Mouse (Mus musculus) lung, embryonic 14.5 days (tissue): ENCODE measurements around the gene Igsf11. TPM values are rescaled to one million over a fixed set of nuclear protein-coding genes. Genes with fewer than 3 reads are reported as not detected.

Experiments
- ATAC-seq: fragments of 200-750 bp; cut with Nextera tagmentation; 2 replicates; pipeline ENCODE4 v1.8.0; 2017; ENCODE audit warnings: mild to moderate bottlenecking, moderate TSS enrichment, moderate library complexity; ENCODE audit not compliant: insufficient read depth
- DNase-seq: peaks from one replicate; pipeline ENCODE4 v3.0.0-alpha.2; 2015
- H3K27ac ChIP-seq: fragments of 300-500 bp; sonication (generic); 2 replicates; pipeline ENCODE4 v1.5.1; 2014; ENCODE audit warnings: low read depth, mild to moderate bottlenecking, moderate library complexity
- H3K27me3 ChIP-seq: fragments of 300-500 bp; sonication (generic); 2 replicates; pipeline ENCODE4 v1.6.1; 2014; ENCODE audit warnings: low read length, control low read depth; ENCODE audit not compliant: insufficient read depth
- H3K36me3 ChIP-seq: fragments of 300-500 bp; sonication (generic); 2 replicates; pipeline ENCODE4 v1.6.1; 2014; ENCODE audit warnings: control low read depth; ENCODE audit not compliant: insufficient read depth
- H3K4me1 ChIP-seq: fragments of 300-500 bp; sonication (generic); 2 replicates; pipeline ENCODE4 v1.6.1; 2014; ENCODE audit warnings: antibody characterized with exemption, control low read depth; ENCODE audit not compliant: insufficient read depth
- H3K4me2 ChIP-seq: fragments of 300-500 bp; sonication (generic); 2 replicates; pipeline ENCODE4 v1.6.1; 2014; ENCODE audit warnings: mild to moderate bottlenecking
- H3K4me3 ChIP-seq: fragments of 300-500 bp; sonication (generic); 2 replicates; pipeline ENCODE4 v1.5.1; 2014; ENCODE audit warnings: low read depth, low read length
- H3K9ac ChIP-seq: fragments of 300-500 bp; sonication (generic); 2 replicates; pipeline ENCODE4 v1.6.1; 2014
- H3K9me3 ChIP-seq: fragments of 300-500 bp; sonication (generic); 2 replicates; pipeline ENCODE4 v1.6.1; 2016; ENCODE audit warnings: low read depth, low read length, control low read depth
- CTCF ChIP-seq: IDR thresholded peaks from 2 replicates; pipeline ENCODE4 v1.5.1; 2016; ENCODE audit warnings: antibody characterized with exemption, low read depth
- WGBS: fragments of 180-500 bp; shearing (Covaris S2); extraction: QIAGEN DNeasy Blood & Tissue Kit; methylation state at CpG from one replicate; pipeline ENCODE4 v1.1.7; 2014; 5-methylcytosine and 5-hydroxymethylcytosine counted together
- polyA plus RNA-seq: library from polyadenylated mRNA; unstranded; fragments of >200 nt; fragmentation: Nextera tagmentation; extraction: Ambion mirVana; gene quantifications from 2 replicates; pipeline ENCODE4 v1.2.1, GENCODE M21; 2014

Igsf11 gene
- polyA plus RNA-seq, 1 experiment from 2014 or later, result 0.12 TPM

DNA sequence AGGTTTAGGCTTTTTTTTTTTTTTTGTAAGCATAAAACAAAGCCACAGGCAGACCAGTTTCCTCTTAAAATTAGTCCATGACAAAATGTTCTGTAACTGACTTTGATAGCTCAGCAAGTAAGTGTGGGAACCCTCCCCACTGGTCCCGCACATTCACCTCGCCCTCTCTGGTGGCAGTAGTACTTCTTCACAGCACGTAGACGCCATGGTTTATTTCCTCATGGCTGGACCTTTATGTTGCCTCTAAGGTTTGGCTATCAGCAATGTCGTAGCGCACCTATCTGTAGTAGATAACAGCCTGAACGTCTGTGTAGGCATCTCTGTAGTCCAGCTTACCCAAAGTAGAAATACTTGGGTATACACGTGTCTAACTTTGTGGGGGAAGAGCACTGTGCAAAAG, 17.6 kb downstream of the Igsf11 start:
- H3K4me1 ChIP-seq, result no peaks in the 10 kb centered on the region
- no peak overlapping the region for H3K4me3 ChIP-seq
- no peak overlapping the region for H3K4me2 ChIP-seq
- no peak for TF ChIP-seq CTCF
- H3K27me3 ChIP-seq, result peaks cover 19% of the 10 kb centered on the region; the same call in 1 of the 2 replicates
- H3K9me3 ChIP-seq, result no peaks in the 10 kb centered on the region
- H3K9ac ChIP-seq, result no peak overlapping the region
- H3K36me3 ChIP-seq, result no peaks in the 10 kb centered on the region
- DNase-seq (no peak), ATAC-seq (no peak)
- H3K27ac ChIP-seq, result no peak overlapping the region
- 68% methylated on average over 8 of the region's 8 CpGs for WGBS

DNA sequence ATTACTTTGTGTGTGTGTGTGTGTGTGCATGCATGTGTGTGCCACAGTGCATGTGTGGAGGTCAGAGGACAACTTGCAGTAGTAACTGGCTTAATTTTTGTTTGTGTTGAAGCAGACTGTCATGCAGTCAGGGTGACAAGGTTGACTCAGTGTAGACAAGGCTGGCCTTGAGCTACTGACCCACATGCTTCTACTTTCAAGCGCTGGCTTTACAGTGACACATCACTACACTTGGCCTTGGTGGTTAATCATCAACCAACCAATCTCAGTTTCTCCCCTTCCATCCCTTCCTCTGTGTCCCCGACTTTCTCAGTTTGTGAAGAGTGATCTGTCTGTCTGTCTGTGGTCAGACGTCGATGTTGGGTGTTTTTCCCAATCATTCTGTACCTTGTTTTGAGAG, 23.0 kb downstream of the Igsf11 start:
- no peak for ATAC-seq
- TF ChIP-seq CTCF, result no peak
- Histone ChIP-seq H3K4me3 (no peak overlapping the region), H3K36me3 (no peaks in the 10 kb centered on the region), H3K27ac (no peak overlapping the region), H3K27me3 (0 out of 2 replicates have a peak, but pooled peaks cover 7% of the 10 kb centered on the region), H3K4me2 (no peak overlapping the region), H3K9me3 (no peaks in the 10 kb centered on the region), H3K4me1 (no peaks in the 10 kb centered on the region), H3K9ac (no peak overlapping the region)
- WGBS, result 74% methylated on average over 4 of the region's 4 CpGs
- DNase-seq, result no peak

DNA sequence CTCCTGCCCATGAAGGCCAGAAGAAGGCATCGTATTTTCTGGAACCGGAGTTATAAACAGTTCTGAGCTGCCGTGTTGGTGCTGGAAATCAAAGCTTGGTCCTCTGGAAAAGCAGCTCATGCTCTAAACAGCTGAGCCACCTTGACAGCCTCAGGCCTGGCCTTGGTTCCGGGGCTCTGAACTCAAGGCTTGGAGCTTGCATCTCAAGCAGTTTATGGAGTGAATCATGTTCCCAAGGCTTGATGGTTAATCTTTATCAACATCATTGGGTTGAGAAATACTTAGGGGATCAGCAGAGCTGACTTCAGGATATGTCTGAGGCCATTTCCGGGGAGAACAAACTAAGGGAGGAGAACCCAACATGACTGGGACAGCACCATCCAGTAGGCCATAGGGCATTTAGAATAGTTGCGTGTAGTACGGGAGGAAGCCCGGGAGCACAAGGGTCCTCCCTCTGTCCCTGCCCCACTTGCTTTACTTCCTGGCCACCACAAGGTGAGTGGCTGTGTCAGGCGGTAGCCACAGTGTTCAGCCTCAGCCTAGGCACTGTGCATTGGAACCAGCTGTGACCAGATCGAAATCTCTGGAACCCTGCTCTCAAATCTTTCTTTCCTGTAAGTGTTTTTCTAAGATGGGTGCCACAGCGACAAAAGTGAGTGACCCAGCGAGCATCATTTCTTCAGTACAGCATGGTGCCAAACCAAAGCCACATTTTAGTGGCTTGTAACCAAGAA, 23.7 kb downstream of the Igsf11 start:
- no peaks in the 10 kb centered on the region for H3K36me3 ChIP-seq
- H3K27me3 ChIP-seq, result 0 out of 2 replicates have a peak, but pooled peaks cover 4% of the 10 kb centered on the region
- H3K27ac ChIP-seq, result no peak overlapping the region
- no peak overlapping the region for H3K9ac ChIP-seq
- no peaks in the 10 kb centered on the region for H3K4me1 ChIP-seq
- TF ChIP-seq CTCF, result no peak
- H3K9me3 ChIP-seq, result no peaks in the 10 kb centered on the region
- H3K4me2 ChIP-seq, result no peak overlapping the region
- no peak for DNase-seq
- no peak for ATAC-seq
- H3K4me3 ChIP-seq, result no peak overlapping the region
- 85% methylated on average over 12 of the region's 12 CpGs for WGBS

DNA sequence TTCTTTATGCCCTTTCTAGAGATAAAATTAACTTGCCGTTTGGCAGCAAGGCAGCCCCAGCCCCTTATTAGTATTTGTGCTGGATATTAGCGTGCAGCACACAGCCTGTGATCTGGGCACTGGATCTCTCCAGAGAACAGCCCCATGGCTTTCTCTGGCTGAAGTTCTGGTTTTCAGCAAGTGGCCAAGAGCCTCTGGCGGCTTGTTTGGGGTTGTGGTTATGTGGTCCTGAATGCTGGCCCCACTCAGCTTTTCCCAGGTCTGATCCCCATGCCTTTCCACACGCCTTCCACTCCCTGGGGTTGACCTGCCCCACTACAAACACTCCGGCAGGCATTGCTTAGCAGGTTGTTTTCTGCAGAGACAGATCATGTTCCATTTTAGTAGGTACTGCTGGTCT, 24.4 kb downstream of the Igsf11 start:
- Histone ChIP-seq H3K9ac (no peak overlapping the region), H3K36me3 (no peaks in the 10 kb centered on the region), H3K4me3 (no peak overlapping the region), H3K27me3 (no peaks in the 10 kb centered on the region), H3K4me1 (no peaks in the 10 kb centered on the region), H3K27ac (no peak overlapping the region), H3K9me3 (no peaks in the 10 kb centered on the region), H3K4me2 (no peak overlapping the region)
- WGBS, result 71% methylated on average over 5 of the region's 5 CpGs
- DNase-seq (no peak), ATAC-seq (no peak)
- no peak for TF ChIP-seq CTCF

DNA sequence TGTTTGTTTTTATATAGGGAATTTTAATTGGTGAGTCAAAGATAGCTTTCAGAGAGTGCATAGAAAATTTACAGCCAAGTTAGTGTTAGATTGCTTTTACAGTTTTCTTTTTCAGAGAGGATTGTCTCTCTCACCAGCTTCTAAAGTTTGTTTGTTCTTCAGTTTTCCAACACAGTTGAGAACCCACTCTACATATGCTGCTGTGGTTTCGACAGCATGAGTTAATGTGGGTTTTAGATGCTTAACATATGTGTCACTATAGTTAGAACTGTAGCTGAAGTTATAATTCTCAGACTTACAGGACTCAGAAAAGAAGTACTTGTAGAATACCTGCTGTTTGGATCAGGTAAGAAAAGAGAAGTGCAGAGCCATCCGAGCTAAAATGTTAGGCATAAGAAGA, 25.6 kb downstream of the Igsf11 start:
- no peaks in the 10 kb centered on the region for H3K36me3 ChIP-seq
- no peaks in the 10 kb centered on the region for H3K27me3 ChIP-seq
- DNase-seq, result no peak
- H3K4me3 ChIP-seq, result no peak overlapping the region
- H3K9me3 ChIP-seq, result no peaks in the 10 kb centered on the region
- WGBS, result 72% methylated on average over 2 of the region's 2 CpGs
- no peak overlapping the region for H3K4me2 ChIP-seq
- H3K4me1 ChIP-seq, result no peaks in the 10 kb centered on the region
- no peak overlapping the region for H3K27ac ChIP-seq
- no peak overlapping the region for H3K9ac ChIP-seq
- no peak for TF ChIP-seq CTCF
- ATAC-seq, result no peak

DNA sequence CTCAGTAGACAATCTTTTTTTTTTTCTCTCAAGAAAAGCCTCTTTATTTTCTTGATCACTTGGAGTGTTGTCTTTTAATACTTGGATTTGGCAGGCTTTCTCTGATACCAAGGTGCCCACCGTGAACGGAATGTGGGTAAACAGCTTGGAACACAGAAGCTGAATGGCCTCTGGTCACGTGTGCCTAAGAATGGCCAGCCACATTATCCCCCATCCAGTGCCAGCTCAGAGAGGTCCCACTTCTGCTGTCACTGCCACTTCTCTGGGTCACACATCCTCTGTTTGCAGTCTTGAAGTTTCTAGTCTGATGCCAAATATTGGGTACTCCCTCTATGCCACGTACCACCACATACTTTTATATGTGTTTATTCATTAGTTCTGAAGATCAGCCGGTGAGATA, 28.0 kb downstream of the Igsf11 start:
- Histone ChIP-seq H3K9ac (no peak overlapping the region), H3K27ac (no peak overlapping the region), H3K4me3 (no peak overlapping the region), H3K4me2 (no peak overlapping the region), H3K27me3 (no peaks in the 10 kb centered on the region), H3K4me1 (no peaks in the 10 kb centered on the region), H3K36me3 (no peaks in the 10 kb centered on the region), H3K9me3 (no peaks in the 10 kb centered on the region)
- WGBS, result 72% methylated on average over 5 of the region's 5 CpGs
- DNase-seq, result no peak
- no peak for TF ChIP-seq CTCF
- no peak for ATAC-seq

DNA sequence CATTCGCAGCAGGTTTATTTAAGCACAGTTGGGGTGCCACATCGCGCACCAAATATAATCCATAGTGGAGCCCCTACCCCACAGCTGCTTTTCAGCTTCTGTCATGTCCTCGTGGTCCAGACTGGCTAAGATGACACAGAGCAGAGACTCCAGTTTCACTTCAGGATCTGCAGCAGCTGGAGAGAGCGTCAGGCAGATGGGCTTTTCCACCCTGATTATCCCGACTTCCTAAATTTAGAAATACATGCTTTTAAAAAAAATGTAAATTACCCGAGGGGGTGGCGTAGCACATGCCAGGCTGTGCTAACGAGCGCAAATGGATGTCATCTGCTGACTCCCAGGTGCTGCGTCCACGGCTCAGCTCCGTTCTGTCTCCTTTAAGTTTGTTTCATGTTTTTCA, 32.5 kb downstream of the Igsf11 start:
- no peaks in the 10 kb centered on the region for H3K36me3 ChIP-seq
- no peaks in the 10 kb centered on the region for H3K27me3 ChIP-seq
- no peak overlapping the region for H3K4me2 ChIP-seq
- H3K9ac ChIP-seq, result no peak overlapping the region
- H3K9me3 ChIP-seq, result no peaks in the 10 kb centered on the region
- ATAC-seq (no peak), DNase-seq (no peak)
- no peak for TF ChIP-seq CTCF
- WGBS, result 69% methylated on average over 13 of the region's 13 CpGs
- no peak overlapping the region for H3K27ac ChIP-seq
- H3K4me1 ChIP-seq, result no peaks in the 10 kb centered on the region
- no peak overlapping the region for H3K4me3 ChIP-seq
